Mouse (Mus musculus) brain, embryonic 18.5 days (tissue): ENCODE data around the gene Acox3.
A peak's percentile ranks its signal among the peaks of the same experiment; 100 is the strongest.

Source experiments
- DNase-seq: peaks from one replicate; pipeline ENCODE4 v3.0.0-alpha.2; 2012; ENCODE audit warnings: low read depth, low spot score

Gene Acox3

DNA sequence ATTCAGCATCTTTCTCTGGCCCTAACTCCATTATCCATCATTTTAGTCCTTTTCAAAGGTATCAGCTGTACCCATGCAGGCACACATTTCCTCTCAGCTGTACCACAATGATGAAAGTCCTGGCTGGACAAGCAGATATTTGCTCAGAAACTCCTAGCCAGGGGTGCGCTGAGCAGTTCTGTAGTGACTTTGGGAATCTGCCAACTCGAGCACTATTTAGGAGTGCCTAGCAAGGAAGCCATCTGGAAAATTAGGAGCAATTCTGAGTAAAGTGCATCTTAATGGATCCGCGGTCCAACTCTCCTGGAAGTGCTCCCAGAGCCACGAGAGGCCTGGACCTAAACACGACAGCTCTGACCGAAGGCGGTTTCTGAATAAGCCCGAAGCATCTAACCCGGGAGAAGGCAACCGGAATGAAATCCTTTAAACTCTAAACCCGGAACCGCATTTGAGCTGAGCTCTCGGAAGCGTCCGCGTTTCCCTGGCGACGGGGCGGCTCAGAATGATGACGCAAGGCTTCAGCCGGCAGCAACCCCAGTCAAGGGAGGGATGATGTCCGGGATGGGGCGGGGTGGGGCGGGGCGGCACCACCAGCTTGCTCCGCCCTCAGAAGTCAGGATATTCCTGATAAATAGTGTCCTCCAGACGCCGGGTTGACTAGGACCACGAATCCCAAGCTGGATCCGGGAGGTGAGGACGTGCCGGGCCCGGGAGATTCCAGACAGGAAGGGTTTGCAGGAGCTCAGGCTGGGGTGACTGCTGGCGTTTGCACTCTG is at the start of gene Acox3:
Gene Acox3, plus strand, starts transcription at position 596 of the 776 bp plus-strand sequence.
- DNase-seq, result peak; percentile 94

GRCm38 (mm10) chr5:35536271-35536670 is 46.6 kb upstream of the Acox3 start:
- DNase-seq, result no peak

DNA sequence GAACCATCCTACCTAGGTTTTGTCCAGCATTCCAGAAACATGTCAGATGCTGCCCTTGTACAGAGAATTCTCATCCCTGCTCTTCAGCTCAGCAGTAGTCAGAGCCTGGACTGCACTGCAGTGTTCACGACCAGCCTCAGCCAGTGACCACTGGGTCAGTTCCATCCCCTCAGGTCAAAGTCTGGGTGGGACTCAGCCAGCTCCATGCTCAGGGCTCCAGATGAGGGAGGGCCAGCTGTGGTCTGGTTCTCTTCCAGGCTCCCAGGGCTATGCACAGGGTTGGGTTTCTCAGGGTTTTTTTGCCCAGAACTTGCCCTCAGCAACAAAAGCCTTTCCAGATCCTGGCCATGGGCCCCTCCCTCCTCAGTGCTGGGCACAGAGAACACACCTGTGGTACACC is 45.4 kb upstream of the Acox3 start:
- DNase-seq, result no peak

DNA sequence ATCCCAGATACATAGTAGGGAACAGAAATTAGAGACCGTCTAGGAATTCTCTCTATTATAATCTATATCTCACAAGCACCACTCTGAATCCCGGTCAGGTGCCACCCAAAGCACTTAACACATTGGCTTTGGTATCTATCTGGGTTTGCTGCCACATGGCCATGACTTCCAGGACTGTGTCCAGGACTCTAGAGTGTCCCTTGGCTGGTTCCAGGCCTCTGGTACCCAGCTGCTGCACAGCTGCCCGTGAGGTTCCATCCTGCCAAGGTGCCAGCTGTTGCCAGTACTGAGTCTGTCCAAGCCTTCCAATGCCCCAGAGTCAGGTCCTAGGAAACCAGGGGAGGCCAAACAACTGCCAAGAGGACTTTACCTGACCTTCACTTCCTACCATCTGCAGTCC is 44.8 kb upstream of the Acox3 start:
- DNase-seq, result no peak

DNA sequence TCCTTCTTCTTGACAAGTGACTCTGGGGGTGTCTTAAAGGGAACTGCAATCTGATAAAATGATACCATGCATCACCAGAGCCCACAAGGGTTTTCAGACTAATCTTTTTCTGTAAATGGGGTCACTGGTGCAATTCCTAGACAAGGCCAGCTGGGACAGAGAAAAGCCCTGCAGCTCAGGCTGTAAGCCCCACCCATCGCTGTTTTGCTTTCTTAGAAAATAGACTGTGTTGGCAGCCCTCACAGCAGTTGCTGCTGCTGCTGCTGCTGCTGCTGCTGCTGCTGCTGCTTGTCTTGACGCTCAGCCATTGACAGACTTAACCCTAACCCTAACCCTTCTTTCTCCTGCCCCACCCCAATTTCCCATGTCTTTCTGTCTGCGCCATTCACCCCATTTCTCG is 43.3 kb upstream of the Acox3 start:
- DNase-seq, result no peak

DNA sequence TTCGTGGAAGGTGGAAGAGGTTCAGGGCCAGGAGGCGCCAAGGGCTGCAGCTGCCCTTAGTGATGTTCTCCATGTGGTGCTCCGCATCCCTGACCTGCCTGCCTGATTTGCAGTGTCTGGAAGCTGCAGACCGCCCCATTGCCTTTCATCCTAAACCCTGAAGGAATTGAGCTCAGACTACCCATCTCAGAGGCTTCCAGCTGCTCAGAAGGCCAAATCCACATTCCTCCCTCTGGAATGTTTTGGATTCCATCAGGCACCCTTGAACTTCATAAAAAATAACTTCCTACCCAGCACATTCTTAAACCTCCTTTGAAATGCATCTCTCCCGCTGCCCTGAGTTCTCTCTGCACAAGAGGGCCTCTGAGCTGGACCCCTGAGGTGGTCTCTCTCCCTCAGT is 42.3 kb upstream of the Acox3 start:
- no peak for DNase-seq

DNA sequence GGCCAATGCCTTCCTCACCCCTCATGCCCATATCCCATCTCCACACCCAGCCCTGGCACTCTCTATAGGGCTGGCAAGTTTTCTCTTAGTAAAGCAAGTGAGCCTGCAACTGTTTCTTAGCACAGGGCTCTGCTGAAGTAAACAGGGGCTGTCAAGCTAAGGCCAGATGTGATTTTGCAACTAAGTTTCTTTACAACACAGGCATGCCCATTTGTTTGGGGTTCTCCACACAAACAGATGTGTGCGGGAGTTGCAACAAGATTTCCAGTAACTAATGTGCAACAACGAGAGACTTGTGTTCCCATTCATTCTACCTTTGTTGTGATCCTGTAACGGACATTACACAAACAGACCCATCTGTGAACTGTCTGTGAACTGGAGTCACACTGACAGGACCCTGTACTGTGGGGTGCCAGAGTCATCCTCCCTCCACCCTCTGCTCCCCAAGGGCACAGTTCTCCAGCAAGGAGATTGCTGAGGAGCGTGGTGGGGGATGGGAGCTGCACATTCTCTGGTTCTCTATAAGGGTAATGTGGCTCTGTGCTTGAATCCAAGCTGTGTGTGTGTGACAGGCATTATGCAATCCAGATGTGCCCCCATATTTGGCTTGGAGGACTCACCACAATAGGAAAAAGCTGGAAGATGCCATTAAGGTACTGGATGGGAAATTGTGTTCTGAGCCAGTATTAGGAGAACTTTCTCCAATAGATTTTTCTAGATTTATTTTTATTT is 41.6 kb upstream of the Acox3 start:
- DNase-seq, result no peak

- DNase-seq, result no peak
These were observed 36.7 kb upstream of the Acox3 start for GRCm38 (mm10) chr5:35546127-35546526.

- DNase-seq, result no peak
These were observed 30.7 kb upstream of the Acox3 start for GRCm38 (mm10) chr5:35551855-35552837.

- no peak for DNase-seq
These were observed 29.9 kb upstream of the Acox3 start for GRCm38 (mm10) chr5:35552838-35553539.

GRCm38 (mm10) chr5:35556393-35556792 is 26.4 kb upstream of the Acox3 start:
- no peak for DNase-seq

- DNase-seq, result no peak
These were observed 24.8 kb upstream of the Acox3 start for GRCm38 (mm10) chr5:35557946-35558621.

DNA sequence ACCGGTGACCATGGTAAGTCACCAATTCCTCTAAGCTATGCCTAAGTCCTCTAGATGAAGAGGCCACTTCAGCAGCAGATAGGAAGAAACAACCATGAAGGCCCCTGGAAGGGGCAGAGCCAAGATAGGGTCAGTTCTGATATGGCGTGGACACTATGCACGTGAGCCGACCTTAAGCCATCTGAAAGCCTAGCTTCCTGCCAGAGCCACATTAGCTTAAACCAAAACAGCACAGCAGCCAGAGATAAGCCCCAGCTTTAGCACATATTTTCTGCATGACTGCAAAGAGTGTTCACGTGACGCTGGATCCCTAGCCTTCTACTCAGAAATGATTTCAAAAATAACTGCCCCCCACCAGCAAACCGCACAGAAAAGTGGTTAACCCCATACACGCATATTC is 23.4 kb upstream of the Acox3 start:
- DNase-seq, result no peak

DNA sequence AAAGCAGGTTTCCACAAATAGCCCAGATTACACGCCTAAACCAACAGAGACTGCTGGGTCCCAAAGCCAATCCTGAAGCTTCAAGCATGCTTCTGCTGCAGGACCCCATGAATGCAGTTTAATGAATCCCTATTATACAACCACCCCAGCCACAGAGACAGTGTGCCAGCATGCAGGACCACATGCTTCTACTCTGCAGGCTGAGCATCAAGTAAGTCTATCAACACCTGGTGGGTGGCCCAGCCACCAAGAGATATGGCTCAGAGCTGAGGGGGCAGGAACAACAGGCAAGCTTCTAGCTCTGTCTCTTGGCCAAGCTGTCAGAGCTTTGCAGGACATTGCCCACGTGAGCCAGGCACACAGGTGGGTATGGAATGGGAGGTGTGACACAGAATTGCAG is 20.2 kb upstream of the Acox3 start:
- no peak for DNase-seq

- DNase-seq, result no peak
These were observed 19.4 kb upstream of the Acox3 start for GRCm38 (mm10) chr5:35563449-35563848.

- DNase-seq, result no peak
These were observed 17.6 kb upstream of the Acox3 start for GRCm38 (mm10) chr5:35565217-35565616.

DNA sequence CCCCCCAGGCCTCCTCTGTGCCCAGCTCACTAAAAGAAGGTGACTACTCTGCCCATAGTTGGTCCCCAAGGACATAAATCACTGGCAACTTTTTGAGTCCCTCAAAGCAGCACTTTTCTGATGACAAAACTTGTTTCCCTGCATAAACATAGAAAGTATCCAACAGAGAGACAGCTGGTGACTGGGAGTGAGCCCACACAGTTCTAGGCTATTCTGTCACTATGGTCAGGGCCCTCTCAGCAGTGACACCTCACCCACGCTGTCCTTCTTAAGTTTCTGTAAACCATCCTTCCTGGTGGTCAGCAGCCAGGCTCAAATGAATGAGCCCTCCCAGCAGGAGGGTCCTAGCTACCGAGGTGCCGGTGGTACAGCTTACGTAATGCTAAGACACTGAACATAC is 16.2 kb upstream of the Acox3 start:
- no peak for DNase-seq

DNA sequence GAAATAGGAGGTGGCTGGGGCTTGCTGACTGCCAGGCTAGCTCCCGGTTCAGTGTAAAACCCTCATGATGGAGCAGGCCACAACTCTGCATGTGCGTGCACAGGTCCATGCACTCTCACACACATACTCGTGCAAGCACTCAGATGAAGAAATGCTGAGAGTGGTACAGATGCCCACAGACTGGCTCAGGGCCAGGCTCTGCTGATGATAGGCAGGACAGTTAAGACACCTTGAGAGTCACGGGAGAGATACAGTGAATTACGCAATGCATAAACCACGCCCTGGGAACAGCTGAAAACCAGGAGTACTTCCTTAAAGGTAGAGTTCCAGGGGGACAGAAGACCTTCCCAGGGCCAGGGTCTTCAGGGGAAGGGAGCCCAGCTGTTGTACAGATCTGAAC is 11.3 kb upstream of the Acox3 start:
- DNase-seq, result no peak

DNA sequence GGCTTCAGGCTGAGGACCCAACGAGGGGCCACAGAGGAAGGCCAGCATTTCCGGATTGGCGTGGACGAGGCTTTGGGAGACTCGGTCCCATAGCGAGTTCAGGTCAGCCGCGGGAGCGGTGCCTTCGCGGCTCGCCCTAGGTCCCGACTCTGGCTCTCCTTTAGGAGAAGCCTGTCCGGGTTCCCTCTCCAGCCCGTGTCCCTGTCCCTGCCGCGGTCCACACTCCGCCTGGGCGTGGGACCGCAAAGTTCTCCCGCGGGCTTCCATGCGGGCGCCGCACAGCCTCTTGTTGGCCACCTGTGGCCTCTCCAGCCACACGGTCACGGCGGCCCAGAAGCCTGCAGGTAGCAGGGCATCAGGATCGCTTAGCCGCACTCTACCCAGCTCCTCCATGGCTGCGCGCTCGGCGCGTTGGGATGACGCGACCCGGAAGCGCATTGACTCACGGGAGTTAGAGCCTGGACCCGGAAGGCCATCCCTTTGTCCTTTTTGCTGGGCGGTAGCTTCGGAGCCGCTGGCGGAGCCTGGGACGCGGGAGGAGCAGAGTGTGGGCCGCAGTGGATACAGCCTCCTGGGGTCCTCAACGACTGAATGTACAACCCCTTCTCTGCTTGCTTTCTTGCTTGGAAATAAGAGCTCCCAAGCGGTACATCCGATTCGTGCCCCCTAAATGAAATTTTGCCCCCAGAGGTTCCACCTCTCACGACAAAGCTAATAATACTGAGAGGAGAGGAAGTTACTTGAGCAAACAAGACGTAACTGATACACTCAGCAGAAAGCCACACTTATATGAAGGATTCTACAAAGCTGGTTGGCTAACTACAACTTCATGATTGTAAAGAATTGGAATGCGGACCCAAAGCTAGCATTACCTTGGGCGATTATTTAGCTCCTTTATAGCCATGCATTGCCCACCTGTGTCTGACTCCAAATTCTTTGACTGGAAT is 7.9 kb upstream of the Acox3 start, which contains the start of gene Trmt44:
Gene Trmt44, minus strand, starts transcription at position 418 of the 947 bp plus-strand sequence.
- peak; percentile 78 for DNase-seq
